Mouse (Mus musculus): ENCODE measurements at regions not wholly inside any gene's neighbourhood (a gene's known extent, or its start where the extent isn't known, plus 50 kb on each side); places are given as distances from the start of the nearest gene placed in this dataset.

- TF ChIP-seq EP300 (IDR thresholded peaks at IDR 0.05; ENCODE audit: insufficient read depth, low read depth, low read length) (no peak), CTCF (IDR thresholded peaks at IDR 0.05; ENCODE audit: low read depth, low read length) (no peak)
Measured at GRCm38 (mm10) chr6:15610208-15610607, 110.3 kb upstream of the Mdfic start.
